Mouse (Mus musculus) kidney, postnatal 0 days (tissue): ENCODE data around the gene Traf2. TPM values are rescaled to one million over a fixed set of nuclear protein-coding genes. Genes with fewer than 3 reads are reported as not detected.

ENCODE experiments used
- ATAC-seq: fragments of 200-750 bp; cut with Nextera tagmentation; replicated peaks from 2 replicates; pipeline ENCODE4 v1.8.0; 2017; ENCODE audit warnings: low read depth, moderate number of reproducible peaks, moderate TSS enrichment, moderate library complexity; ENCODE audit not compliant: low FRiP score
- DNase-seq: peaks from one replicate; pipeline ENCODE4 v3.0.0-alpha.2; 2016; ENCODE audit warnings: low spot score
- H3K27ac ChIP-seq: fragments of 300-500 bp; sonication (generic); 2 replicates; pipeline ENCODE4 v1.5.1; 2014; ENCODE audit warnings: mild to moderate bottlenecking
- H3K27me3 ChIP-seq: fragments of 300-500 bp; sonication (generic); 2 replicates; pipeline ENCODE4 v1.6.1; 2014; ENCODE audit warnings: low read length, mixed read lengths; ENCODE audit not compliant: insufficient read depth
- H3K36me3 ChIP-seq: fragments of 300-500 bp; sonication (generic); 2 replicates; pipeline ENCODE4 v1.6.1; 2014; ENCODE audit warnings: low read length, mixed read lengths; ENCODE audit not compliant: insufficient read depth
- H3K4me1 ChIP-seq: fragments of 300-500 bp; sonication (generic); replicated peaks from 2 replicates; pipeline ENCODE4 v1.6.1; 2014; ENCODE audit warnings: antibody characterized with exemption, low read length, mixed read lengths; ENCODE audit not compliant: insufficient read depth
- H3K4me2 ChIP-seq: fragments of 300-500 bp; sonication (generic); 2 replicates; pipeline ENCODE4 v1.6.1; 2014; ENCODE audit warnings: mild to moderate bottlenecking, low read length, moderate library complexity, mixed read lengths
- H3K4me3 ChIP-seq: fragments of 300-500 bp; sonication (generic); replicated peaks from 2 replicates; pipeline ENCODE4 v1.5.1; 2014; ENCODE audit warnings: low read depth, low read length
- H3K9ac ChIP-seq: fragments of 300-500 bp; sonication (generic); 2 replicates; pipeline ENCODE4 v1.6.1; 2014; ENCODE audit warnings: low read depth, low read length
- H3K9me3 ChIP-seq: fragments of 300-500 bp; sonication (generic); replicated peaks from 2 replicates; pipeline ENCODE4 v1.6.1; 2016; ENCODE audit warnings: low read length, inconsistent platforms, mixed read lengths
- CTCF ChIP-seq: IDR thresholded peaks from 2 replicates; pipeline ENCODE4 v1.5.1; 2016; ENCODE audit warnings: antibody characterized with exemption, low read depth, mild to moderate bottlenecking, moderate library complexity
- WGBS: fragments of 180-500 bp; shearing (Covaris S2); extraction: QIAGEN DNeasy Blood & Tissue Kit; methylation state at CpG from one replicate; pipeline ENCODE4 v1.1.7; 2014; 5-methylcytosine and 5-hydroxymethylcytosine counted together
- polyA plus RNA-seq: library from polyadenylated mRNA; unstranded; fragments of >200 nt; fragmentation: Nextera tagmentation; extraction: Ambion mirVana; gene quantifications from 2 replicates; pipeline ENCODE4 v1.2.1, GENCODE M21; 2015

The Traf2 gene
- polyA plus RNA-seq, 1 experiment from 2014 or later = 24.4 TPM

DNA sequence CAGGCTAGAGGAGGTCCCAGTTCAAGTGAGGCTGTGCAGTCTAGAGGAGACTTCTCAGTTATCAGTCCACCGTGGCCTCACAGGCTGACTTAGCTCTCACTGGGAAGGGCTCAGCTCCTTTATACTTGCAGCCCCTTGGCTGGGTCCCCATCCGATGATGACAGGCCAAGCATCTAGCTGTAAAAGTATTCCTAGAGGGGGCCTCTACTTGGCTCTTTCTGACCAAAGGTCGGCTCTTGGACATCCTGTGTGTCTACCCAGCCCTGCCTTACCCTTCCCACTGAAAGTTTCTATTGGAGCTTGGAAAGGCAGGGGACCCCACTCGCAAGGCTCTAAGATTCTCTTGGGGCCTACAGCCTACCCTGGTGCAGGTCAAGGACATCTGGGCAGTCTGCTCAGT lies 24.5 kb upstream of the Traf2 start:
- no peak for TF ChIP-seq CTCF
- no peak overlapping the region for H3K9ac ChIP-seq
- H3K27me3 ChIP-seq = 0 out of 2 replicates have a peak, but pooled peaks cover 2% of the 10 kb centered on the region
- H3K9me3 ChIP-seq = no peaks in the 10 kb centered on the region
- H3K4me3 ChIP-seq = no peak overlapping the region
- H3K36me3 ChIP-seq = 0 out of 2 replicates have a peak, but pooled peaks cover 11% of the 10 kb centered on the region
- no peak overlapping the region for H3K27ac ChIP-seq
- H3K4me2 ChIP-seq = no peak overlapping the region
- DNase-seq (no peak), ATAC-seq (no peak)
- peaks cover 17% of the 10 kb centered on the region for H3K4me1 ChIP-seq
- 85% methylated on average over 4 of the region's 4 CpGs for WGBS

DNA sequence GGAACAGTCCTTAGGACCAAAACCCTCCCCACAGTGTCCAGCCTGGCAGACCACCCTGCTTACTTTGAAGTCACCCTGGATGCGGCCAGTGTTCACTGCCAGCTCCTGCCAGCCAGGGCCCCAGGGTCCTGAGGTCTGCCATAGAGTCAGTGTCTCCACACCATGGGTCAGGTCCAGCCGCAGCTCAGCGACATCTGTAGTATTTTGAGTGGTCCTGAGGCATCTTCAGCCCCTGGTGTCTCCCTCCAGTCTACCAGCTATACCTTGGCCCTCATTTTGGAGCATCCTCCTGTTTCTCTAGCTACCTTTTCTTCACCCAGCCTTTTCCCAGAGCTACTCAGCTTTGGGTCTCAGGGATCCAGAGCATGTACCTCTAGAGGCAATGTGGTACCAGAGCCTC lies 22.6 kb upstream of the Traf2 start:
- no peak overlapping the region for H3K4me2 ChIP-seq
- no peak overlapping the region for H3K27ac ChIP-seq
- H3K27me3 ChIP-seq = no peaks in the 10 kb centered on the region
- DNase-seq = no peak
- no peak for TF ChIP-seq CTCF
- H3K4me1 ChIP-seq = peaks cover 11% of the 10 kb centered on the region; the same call in 1 of the 2 replicates
- H3K36me3 ChIP-seq = peaks cover 26% of the 10 kb centered on the region; the same call in 1 of the 2 replicates
- no peak overlapping the region for H3K4me3 ChIP-seq
- ATAC-seq = no peak
- no peak overlapping the region for H3K9ac ChIP-seq
- no peaks in the 10 kb centered on the region for H3K9me3 ChIP-seq
- WGBS = 96% methylated on average over 3 of the region's 3 CpGs

DNA sequence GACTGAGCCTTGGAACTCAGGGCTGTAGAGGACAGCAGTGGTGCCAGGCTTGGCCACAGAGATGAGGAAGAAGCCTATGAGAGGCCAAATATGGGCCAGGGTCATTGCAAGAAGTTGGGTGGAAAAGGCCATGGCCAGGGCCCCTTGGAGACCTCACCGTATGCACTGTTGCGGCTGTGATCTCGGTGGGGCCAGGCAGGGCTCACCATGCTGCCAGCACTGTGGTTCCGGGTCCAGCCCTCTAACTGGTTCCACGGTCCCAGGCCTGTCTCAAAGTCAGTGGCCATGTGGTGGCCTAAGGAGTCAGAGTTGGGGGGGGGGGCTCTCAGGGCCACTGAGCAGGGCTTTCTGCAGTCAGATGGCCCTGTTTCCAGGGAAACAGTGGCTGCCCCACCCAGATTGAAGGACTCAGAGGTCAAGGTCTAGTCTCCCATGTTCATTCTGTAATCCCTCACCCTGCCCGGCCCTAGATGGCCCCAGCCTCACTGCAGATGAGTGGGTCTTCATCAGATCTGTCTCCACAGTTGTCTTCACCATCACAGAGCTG lies 21.8 kb upstream of the Traf2 start:
- ATAC-seq (peak; percentile 12), DNase-seq (no peak)
- no peaks in the 10 kb centered on the region for H3K9me3 ChIP-seq
- no peak overlapping the region for H3K9ac ChIP-seq
- no peak overlapping the region for H3K4me2 ChIP-seq
- no peaks in the 10 kb centered on the region for H3K27me3 ChIP-seq
- no peak overlapping the region for H3K4me3 ChIP-seq
- 82% methylated on average over 6 of the region's 6 CpGs for WGBS
- no peak for TF ChIP-seq CTCF
- peaks cover 6% of the 10 kb centered on the region; the same call in 1 of the 2 replicates for H3K4me1 ChIP-seq
- H3K36me3 ChIP-seq = peaks cover 32% of the 10 kb centered on the region
- no peak overlapping the region for H3K27ac ChIP-seq

DNA sequence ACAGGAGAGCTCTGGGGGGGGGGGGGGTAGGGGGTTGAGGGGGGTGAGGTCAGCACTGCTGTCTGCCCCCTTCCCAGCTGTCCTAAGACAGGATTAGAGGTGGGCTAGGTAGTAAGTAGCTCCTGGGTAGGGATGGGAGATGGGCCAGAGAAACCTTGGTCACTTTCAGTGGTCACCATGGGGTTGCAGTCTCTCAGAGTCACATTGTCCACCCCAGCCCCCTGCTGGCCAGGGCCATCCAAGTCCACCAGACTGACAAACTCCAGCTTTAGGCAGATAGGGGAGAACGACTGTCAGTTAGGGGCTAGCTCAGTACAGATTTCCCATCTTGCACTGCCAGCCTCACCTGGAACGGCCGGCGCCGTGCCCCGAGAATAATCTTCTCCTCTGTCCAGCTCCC lies 19.8 kb upstream of the Traf2 start:
- 82% methylated on average over 6 of the region's 6 CpGs for WGBS
- no peaks in the 10 kb centered on the region for H3K4me1 ChIP-seq
- H3K4me3 ChIP-seq = no peak overlapping the region
- no peak overlapping the region for H3K9ac ChIP-seq
- peak; percentile 54 for TF ChIP-seq CTCF
- no peak for DNase-seq
- no peaks in the 10 kb centered on the region for H3K9me3 ChIP-seq
- no peak overlapping the region for H3K27ac ChIP-seq
- no peak overlapping the region for H3K4me2 ChIP-seq
- H3K36me3 ChIP-seq = peaks cover 49% of the 10 kb centered on the region
- H3K27me3 ChIP-seq = no peaks in the 10 kb centered on the region
- no peak for ATAC-seq

DNA sequence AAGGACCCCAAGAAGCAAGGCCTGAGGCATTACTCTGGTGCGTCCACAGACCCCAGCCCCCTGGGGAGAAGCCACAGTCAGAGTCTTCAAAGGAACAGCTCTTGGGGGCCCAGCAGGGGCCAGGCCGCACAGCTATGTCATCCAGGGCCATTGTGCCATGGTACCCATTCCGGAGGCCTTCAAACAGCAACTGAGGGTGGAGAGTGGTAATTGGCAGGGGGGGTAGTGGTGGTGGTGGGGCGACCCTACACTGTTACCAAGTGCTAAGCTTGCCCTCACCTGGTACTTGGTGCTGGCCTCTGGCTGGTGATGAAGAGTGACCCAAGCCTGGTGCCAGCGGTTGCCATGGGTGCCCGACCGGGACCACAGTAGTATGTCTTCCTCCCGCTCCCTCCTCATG lies 19.0 kb upstream of the Traf2 start:
- DNase-seq = no peak
- Histone ChIP-seq H3K9ac (no peak overlapping the region), H3K27ac (no peak overlapping the region), H3K36me3 (peaks cover 57% of the 10 kb centered on the region), H3K27me3 (no peaks in the 10 kb centered on the region), H3K9me3 (no peaks in the 10 kb centered on the region), H3K4me2 (no peak overlapping the region), H3K4me1 (no peaks in the 10 kb centered on the region), H3K4me3 (no peak overlapping the region)
- 90% methylated on average over 8 of the region's 8 CpGs for WGBS
- no peak for TF ChIP-seq CTCF
- no peak for ATAC-seq

DNA sequence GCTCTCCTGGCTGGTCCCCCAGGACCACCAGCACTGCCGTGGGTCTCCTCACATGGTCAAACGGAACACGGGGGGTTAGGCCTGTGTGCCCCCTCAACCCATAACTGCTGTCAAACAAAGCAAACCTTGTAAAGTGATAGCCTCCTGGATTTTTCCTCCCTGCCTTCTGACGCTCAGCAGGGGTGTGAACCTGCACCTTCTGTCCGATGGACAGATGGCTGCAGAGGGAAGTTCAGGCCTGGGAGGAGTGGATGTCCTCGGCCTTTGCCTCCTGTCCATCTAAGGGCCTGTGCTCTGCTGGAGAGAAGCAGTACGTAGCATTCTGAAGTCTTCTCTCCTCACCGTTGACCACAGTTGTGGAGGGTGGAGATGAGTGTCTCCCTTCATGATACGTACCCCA lies 15.2 kb upstream of the Traf2 start:
- no peaks in the 10 kb centered on the region for H3K27me3 ChIP-seq
- no peak overlapping the region for H3K9ac ChIP-seq
- peaks cover 48% of the 10 kb centered on the region for H3K36me3 ChIP-seq
- ATAC-seq (no peak), DNase-seq (no peak)
- peaks cover 10% of the 10 kb centered on the region for H3K4me1 ChIP-seq
- no peak for TF ChIP-seq CTCF
- H3K4me2 ChIP-seq = no peak overlapping the region
- no peak overlapping the region for H3K27ac ChIP-seq
- no peaks in the 10 kb centered on the region for H3K9me3 ChIP-seq
- no peak overlapping the region for H3K4me3 ChIP-seq
- 60% methylated on average over 9 of the region's 9 CpGs for WGBS

GRCm38 (mm10) chr2:25560551-25560950 lies 13.8 kb upstream of the Traf2 start:
- Histone ChIP-seq H3K4me3 (no peak overlapping the region), H3K36me3 (peaks cover 45% of the 10 kb centered on the region), H3K27ac (no peak overlapping the region), H3K9ac (no peak overlapping the region), H3K27me3 (no peaks in the 10 kb centered on the region), H3K9me3 (no peaks in the 10 kb centered on the region), H3K4me1 (peaks cover 11% of the 10 kb centered on the region), H3K4me2 (no peak overlapping the region)
- DNase-seq (no peak), ATAC-seq (no peak)
- 72% methylated on average over 8 of the region's 8 CpGs for WGBS
- no peak for TF ChIP-seq CTCF
